Mouse (Mus musculus): Measurements from ENCODE around the gene Calm1. TPM values are rescaled to one million over a fixed set of nuclear protein-coding genes. Genes with fewer than 3 reads are reported as not detected.

Gene Calm1
- polyA plus RNA-seq, 1 experiment from 2014 or later: 779 TPM

- no peak for ATAC-seq
- no peaks in the 10 kb centered on the region for H3K27me3 ChIP-seq (replicated peaks)
- no peak overlapping the region for H3K4me3 ChIP-seq
- 43% methylated on average over 11 of the region's 11 CpGs for WGBS (ENCODE audit: insufficient replicate concordance)
- H3K4me2 ChIP-seq: no peak overlapping the region
- no peak overlapping the region for H3K27ac ChIP-seq
- no peaks in the 10 kb centered on the region for H3K9me3 ChIP-seq (replicated peaks)
- H3K4me1 ChIP-seq: no peaks in the 10 kb centered on the region
- no peaks in the 10 kb centered on the region for H3K36me3 ChIP-seq
- H3K9ac ChIP-seq: no peak overlapping the region
These were observed 28.9 kb downstream of the Calm1 start for GRCm38 (mm10) chr12:100228041-100228725.

- ATAC-seq: no peak
- no peak overlapping the region for H3K27ac ChIP-seq
- WGBS (ENCODE audit: insufficient replicate concordance): 57% methylated on average over 5 of the region's 5 CpGs
- no peak overlapping the region for H3K4me3 ChIP-seq
- H3K9ac ChIP-seq: no peak overlapping the region
- H3K4me2 ChIP-seq: no peak overlapping the region
- H3K27me3 ChIP-seq (replicated peaks): no peaks in the 10 kb centered on the region; the same call in 1 of the 2 replicates
- H3K36me3 ChIP-seq: no peaks in the 10 kb centered on the region
- H3K4me1 ChIP-seq: no peaks in the 10 kb centered on the region
- no peaks in the 10 kb centered on the region for H3K9me3 ChIP-seq (replicated peaks)
These were observed 35.0 kb downstream of the Calm1 start for GRCm38 (mm10) chr12:100234201-100234600.

GRCm38 (mm10) chr12:100234919-100235318, 35.7 kb downstream of the Calm1 start:
- H3K27me3 ChIP-seq (replicated peaks): no peaks in the 10 kb centered on the region; the same call in 1 of the 2 replicates
- no peak for ATAC-seq
- H3K4me3 ChIP-seq: no peak overlapping the region
- H3K4me1 ChIP-seq: no peaks in the 10 kb centered on the region
- no peaks in the 10 kb centered on the region for H3K9me3 ChIP-seq (replicated peaks)
- WGBS (ENCODE audit: insufficient replicate concordance): 69% methylated on average over 7 of the region's 7 CpGs
- no peaks in the 10 kb centered on the region for H3K36me3 ChIP-seq
- H3K4me2 ChIP-seq: no peak overlapping the region
- no peak overlapping the region for H3K9ac ChIP-seq
- H3K27ac ChIP-seq: no peak overlapping the region

- H3K4me3 ChIP-seq: no peak overlapping the region
- H3K9me3 ChIP-seq (replicated peaks): no peaks in the 10 kb centered on the region
- 30% methylated on average over 5 of the region's 5 CpGs for WGBS (ENCODE audit: insufficient replicate concordance)
- H3K4me1 ChIP-seq: no peaks in the 10 kb centered on the region
- H3K4me2 ChIP-seq: no peak overlapping the region
- H3K27me3 ChIP-seq (replicated peaks): peaks cover 1% of the 10 kb centered on the region
- no peak overlapping the region for H3K9ac ChIP-seq
- H3K36me3 ChIP-seq: no peaks in the 10 kb centered on the region
- H3K27ac ChIP-seq: no peak overlapping the region
- no peak for ATAC-seq
These were observed 36.2 kb downstream of the Calm1 start for GRCm38 (mm10) chr12:100235423-100235822.

GRCm38 (mm10) chr12:100239404-100239803, 40.2 kb downstream of the Calm1 start:
- peaks cover 32% of the 10 kb centered on the region for H3K27me3 ChIP-seq (replicated peaks)
- H3K4me3 ChIP-seq: no peak overlapping the region
- H3K9ac ChIP-seq: no peak overlapping the region
- no peaks in the 10 kb centered on the region for H3K36me3 ChIP-seq
- H3K9me3 ChIP-seq (replicated peaks): no peaks in the 10 kb centered on the region
- H3K4me1 ChIP-seq: no peaks in the 10 kb centered on the region
- 71% methylated on average over 7 of the region's 7 CpGs for WGBS (ENCODE audit: insufficient replicate concordance)
- H3K27ac ChIP-seq: no peak overlapping the region
- no peak overlapping the region for H3K4me2 ChIP-seq
- no peak for ATAC-seq

- 67% methylated on average over 6 of the region's 6 CpGs for WGBS (ENCODE audit: insufficient replicate concordance)
- no peaks in the 10 kb centered on the region for H3K36me3 ChIP-seq
- peaks cover 32% of the 10 kb centered on the region for H3K27me3 ChIP-seq (replicated peaks)
- H3K9me3 ChIP-seq (replicated peaks): no peaks in the 10 kb centered on the region
- H3K4me3 ChIP-seq: no peak overlapping the region
- H3K9ac ChIP-seq: no peak overlapping the region
- H3K27ac ChIP-seq: no peak overlapping the region
- H3K4me1 ChIP-seq: no peaks in the 10 kb centered on the region
- H3K4me2 ChIP-seq: no peak overlapping the region
- no peak for ATAC-seq
These were observed 40.6 kb downstream of the Calm1 start for GRCm38 (mm10) chr12:100239807-100240206.

- H3K27ac ChIP-seq: no peak overlapping the region
- no peaks in the 10 kb centered on the region for H3K4me1 ChIP-seq
- WGBS (ENCODE audit: insufficient replicate concordance): 15% methylated on average over 22 of the region's 22 CpGs
- no peak overlapping the region for H3K9ac ChIP-seq
- 0 out of 2 replicates have a peak, but pooled peaks have one; percentile 47 for ATAC-seq
- H3K27me3 ChIP-seq (replicated peaks): peaks cover 32% of the 10 kb centered on the region
- peak overlapping the region; percentile 36 for H3K4me2 ChIP-seq
- no peak overlapping the region for H3K4me3 ChIP-seq
- no peaks in the 10 kb centered on the region for H3K9me3 ChIP-seq (replicated peaks)
- no peaks in the 10 kb centered on the region for H3K36me3 ChIP-seq
These were observed 42.9 kb downstream of the Calm1 start for GRCm38 (mm10) chr12:100241911-100242796.

- H3K4me2 ChIP-seq: no peak overlapping the region
- H3K27me3 ChIP-seq (replicated peaks): peaks cover 32% of the 10 kb centered on the region
- H3K27ac ChIP-seq: no peak overlapping the region
- no peaks in the 10 kb centered on the region for H3K36me3 ChIP-seq
- no peak for ATAC-seq
- no peaks in the 10 kb centered on the region for H3K9me3 ChIP-seq (replicated peaks)
- no peak overlapping the region for H3K4me3 ChIP-seq
- no peaks in the 10 kb centered on the region for H3K4me1 ChIP-seq
- WGBS (ENCODE audit: insufficient replicate concordance): 51% methylated on average over 5 of the region's 5 CpGs
- H3K9ac ChIP-seq: no peak overlapping the region
These were observed 45.3 kb downstream of the Calm1 start for GRCm38 (mm10) chr12:100244580-100244979.

- H3K4me3 ChIP-seq: no peak overlapping the region
- ATAC-seq: no peak
- no peaks in the 10 kb centered on the region for H3K4me1 ChIP-seq
- 60% methylated on average over 7 of the region's 7 CpGs for WGBS (ENCODE audit: insufficient replicate concordance)
- H3K4me2 ChIP-seq: no peak overlapping the region
- H3K9me3 ChIP-seq (replicated peaks): no peaks in the 10 kb centered on the region
- H3K9ac ChIP-seq: no peak overlapping the region
- no peaks in the 10 kb centered on the region for H3K36me3 ChIP-seq
- no peaks in the 10 kb centered on the region for H3K27me3 ChIP-seq (replicated peaks)
- H3K27ac ChIP-seq: no peak overlapping the region
These were observed 49.9 kb downstream of the Calm1 start for GRCm38 (mm10) chr12:100249170-100249569.

- H3K4me3 ChIP-seq: no peak overlapping the region
- no peak for ATAC-seq
These were observed 55.2 kb downstream of the Calm1 start for GRCm38 (mm10) chr12:100254471-100254870.

GRCm38 (mm10) chr12:100255441-100255949, 56.3 kb downstream of the Calm1 start:
- no peak overlapping the region for H3K4me3 ChIP-seq
- no peaks in the 10 kb centered on the region for H3K27me3 ChIP-seq (replicated peaks)
- no peak overlapping the region for H3K27ac ChIP-seq
- no peaks in the 10 kb centered on the region for H3K36me3 ChIP-seq
- H3K9ac ChIP-seq: no peak overlapping the region
- 61% methylated on average over 2 of the region's 2 CpGs for WGBS (ENCODE audit: insufficient replicate concordance)
- H3K4me2 ChIP-seq: no peak overlapping the region
- ATAC-seq: no peak
- no peaks in the 10 kb centered on the region for H3K4me1 ChIP-seq
- H3K9me3 ChIP-seq (replicated peaks): no peaks in the 10 kb centered on the region

More at GRCm38 (mm10) chr12:100254471-100254870, 55.2 kb downstream of the Calm1 start:
- Histone ChIP-seq H3K9me3 (replicated peaks) (no peaks in the 10 kb centered on the region), H3K27me3 (replicated peaks) (no peaks in the 10 kb centered on the region), H3K4me1 (no peaks in the 10 kb centered on the region), H3K27ac (no peak overlapping the region), H3K36me3 (no peaks in the 10 kb centered on the region), H3K9ac (no peak overlapping the region), H3K4me2 (no peak overlapping the region)
- 65% methylated on average over 4 of the region's 4 CpGs for WGBS (ENCODE audit: insufficient replicate concordance)

- Histone ChIP-seq H3K9ac (no peak overlapping the region), H3K4me3 (no peak overlapping the region), H3K9me3 (replicated peaks) (no peaks in the 10 kb centered on the region), H3K4me2 (no peak overlapping the region), H3K4me1 (no peaks in the 10 kb centered on the region), H3K36me3 (no peaks in the 10 kb centered on the region), H3K27ac (no peak overlapping the region), H3K27me3 (replicated peaks) (peaks cover 4% of the 10 kb centered on the region; the same call in 1 of the 2 replicates)
- ATAC-seq: no peak
- WGBS (ENCODE audit: insufficient replicate concordance): 54% methylated on average over 3 of the region's 3 CpGs
These were observed 58.5 kb downstream of the Calm1 start for GRCm38 (mm10) chr12:100257779-100258178.
